Mouse (Mus musculus) myocyte (in vitro differentiated cells): ENCODE measurements around the gene Paqr9.

ENCODE experiments used
- CEBPB ChIP-seq: IDR thresholded peaks from 2 replicates; pipeline ENCODE4 v1.6.1; 2011; ENCODE audit warnings: mild to moderate bottlenecking, moderate library complexity; ENCODE audit not compliant: poor library complexity, insufficient read depth, severe bottlenecking
- E2F4 ChIP-seq: IDR thresholded peaks from one replicate; pipeline ENCODE4 v1.6.1; 2011; ENCODE audit warnings: mild to moderate bottlenecking, control low read depth, moderate library complexity; ENCODE audit not compliant: insufficient read depth
- MAX ChIP-seq: IDR thresholded peaks from one replicate; pipeline ENCODE4 v1.6.1; 2011; ENCODE audit warnings: low read depth, mild to moderate bottlenecking, control low read depth
- MYOD1 ChIP-seq, 3 experiments: IDR thresholded peaks; one replicate each; pipeline ENCODE4 v1.6.1; 2011; ENCODE audit warnings: control low read depth in 2 of 3, low read depth in 2 of 3, mild to moderate bottlenecking in 2 of 3, moderate library complexity in 1 of 3; ENCODE audit not compliant: insufficient read length in 2 of 3, control insufficient read depth in 1 of 3
- POLR2A ChIP-seq: IDR thresholded peaks from one replicate; pipeline ENCODE4 v1.6.1; 2011; ENCODE audit warnings: low read depth, mild to moderate bottlenecking, control low read depth, moderate library complexity; ENCODE audit not compliant: insufficient read length
- SRF ChIP-seq: IDR thresholded peaks from one replicate; pipeline ENCODE4 v1.6.1; 2011; ENCODE audit warnings: low read depth; ENCODE audit not compliant: control insufficient read depth, insufficient read length
- TCF3 ChIP-seq: IDR thresholded peaks from one replicate; pipeline ENCODE4 v1.6.1; 2011; ENCODE audit warnings: low read depth, control low read depth; ENCODE audit not compliant: insufficient read length

- TF ChIP-seq POLR2A (no peak), TCF3 (no peak), CEBPB (no peak), SRF (no peak), MYOD1 (IDR thresholded peaks at IDR 0.05; ENCODE audit: control insufficient read depth in 1 of 3, insufficient read length in 2 of 3, low read depth in 2 of 3) (no peak), E2F4 (no peak), MAX (no peak)
Measured at GRCm38 (mm10) chr9:95577502-95577901, 18.0 kb downstream of the Paqr9 start.
